Mouse (Mus musculus) stomach, embryonic 16.5 days (tissue): ENCODE data around the gene Ascc2. TPM values are rescaled to one million over a fixed set of nuclear protein-coding genes. Genes with fewer than 3 reads are reported as not detected.

Experiments used
- ATAC-seq: fragments of 200-750 bp; cut with Nextera tagmentation; 2 replicates; pipeline ENCODE4 v1.8.0; 2017; ENCODE audit warnings: moderate number of reproducible peaks, moderate TSS enrichment; ENCODE audit not compliant: insufficient read depth, low FRiP score
- H3K27ac ChIP-seq: fragments of 300-500 bp; sonication (generic); 2 replicates; pipeline ENCODE4 v1.5.1; 2014; ENCODE audit warnings: low read length
- H3K27me3 ChIP-seq: fragments of 300-500 bp; sonication (generic); 2 replicates; pipeline ENCODE4 v1.6.1; 2014; ENCODE audit warnings: low read length, control low read depth, mixed read lengths; ENCODE audit not compliant: control insufficient read depth, insufficient read depth
- H3K36me3 ChIP-seq: fragments of 300-500 bp; sonication (generic); 2 replicates; pipeline ENCODE4 v1.6.1; 2014; ENCODE audit warnings: low read length; ENCODE audit not compliant: control insufficient read depth, insufficient read depth
- H3K4me1 ChIP-seq: fragments of 300-500 bp; sonication (generic); 2 replicates; pipeline ENCODE4 v1.6.1; 2014; ENCODE audit warnings: low read length, control low read depth, mixed read lengths; ENCODE audit not compliant: control insufficient read depth, insufficient read depth
- H3K4me2 ChIP-seq: fragments of 300-500 bp; sonication (generic); 2 replicates; pipeline ENCODE4 v1.6.1; 2014; ENCODE audit warnings: low read depth, low read length, mixed read lengths
- H3K4me3 ChIP-seq: fragments of 300-500 bp; sonication (generic); replicated peaks from 2 replicates; pipeline ENCODE4 v1.5.1; 2014; ENCODE audit warnings: mild to moderate bottlenecking, low read length
- H3K9ac ChIP-seq: fragments of 300-500 bp; sonication (generic); 2 replicates; pipeline ENCODE4 v1.6.1; 2014; ENCODE audit warnings: low read length
- H3K9me3 ChIP-seq: fragments of 300-500 bp; sonication (generic); replicated peaks from 2 replicates; pipeline ENCODE4 v1.6.1; 2016; ENCODE audit warnings: low read length, control low read depth; ENCODE audit not compliant: control insufficient read depth
- WGBS: fragments of 180-500 bp; shearing (Covaris S2); extraction: QIAGEN DNeasy Blood & Tissue Kit; methylation state at CpG from one replicate; pipeline ENCODE4 v1.1.7; 2014; 5-methylcytosine and 5-hydroxymethylcytosine counted together
- polyA plus RNA-seq: library from polyadenylated mRNA; unstranded; fragments of >200 nt; fragmentation: Nextera tagmentation; extraction: Ambion mirVana; gene quantifications from 2 replicates; pipeline ENCODE4 v1.2.1, GENCODE M21; 2015

Ascc2 gene
- polyA plus RNA-seq, 1 experiment from 2014 or later, result 34.2 TPM

DNA sequence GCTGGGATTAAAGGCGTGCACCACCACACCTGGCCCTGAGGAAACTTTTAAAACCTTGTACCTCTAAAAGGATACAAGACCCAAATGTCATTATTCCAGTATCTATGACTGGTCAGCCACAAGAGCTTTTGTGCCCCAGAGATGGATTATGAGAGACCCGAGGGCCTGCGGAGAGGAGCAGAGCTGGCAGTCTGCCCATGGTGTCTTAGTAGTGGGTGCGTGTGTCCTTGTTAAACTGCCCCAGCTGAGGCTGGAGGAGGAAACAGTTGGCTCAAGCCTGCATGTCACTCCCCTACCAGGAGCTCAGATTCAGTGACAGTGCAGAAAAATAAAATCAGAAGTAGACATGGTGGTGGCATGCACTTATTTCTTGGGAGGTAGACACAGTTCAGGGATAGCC lies 47.5 kb downstream of the Ascc2 start:
- Histone ChIP-seq H3K27me3 (no peaks in the 10 kb centered on the region), H3K9me3 (no peaks in the 10 kb centered on the region), H3K36me3 (peaks cover 7% of the 10 kb centered on the region; the same call in 1 of the 2 replicates), H3K4me2 (no peak overlapping the region), H3K4me1 (peaks cover 8% of the 10 kb centered on the region; the same call in 1 of the 2 replicates), H3K9ac (no peak overlapping the region), H3K4me3 (no peak overlapping the region), H3K27ac (no peak overlapping the region)
- no peak for ATAC-seq
- WGBS, result 73% methylated on average over 4 of the region's 4 CpGs

DNA sequence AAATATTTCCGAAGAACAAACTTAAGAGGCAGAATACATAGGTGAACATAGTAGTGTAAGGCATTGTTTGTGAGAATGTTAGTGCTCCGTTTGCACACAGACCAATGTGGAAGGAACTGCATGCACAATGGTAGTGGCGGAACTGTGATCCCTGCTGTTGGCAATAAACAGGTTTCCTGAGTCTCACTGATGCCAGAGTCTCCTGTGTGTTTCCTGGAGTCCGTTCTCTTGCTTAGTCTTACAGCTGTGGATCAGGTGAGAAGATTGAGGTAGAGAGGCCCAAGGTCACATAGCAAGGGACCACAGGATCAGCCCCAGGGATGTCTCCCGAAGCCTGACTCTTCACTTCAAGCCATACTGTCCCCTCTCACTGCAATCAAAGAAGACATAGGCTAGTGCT lies 48.0 kb downstream of the Ascc2 start:
- Histone ChIP-seq H3K4me1 (peaks cover 8% of the 10 kb centered on the region; the same call in 1 of the 2 replicates), H3K9ac (no peak overlapping the region), H3K4me2 (no peak overlapping the region), H3K9me3 (no peaks in the 10 kb centered on the region), H3K27me3 (no peaks in the 10 kb centered on the region), H3K36me3 (peaks cover 7% of the 10 kb centered on the region; the same call in 1 of the 2 replicates), H3K4me3 (no peak overlapping the region), H3K27ac (no peak overlapping the region)
- WGBS, result 76% methylated on average over 5 of the region's 5 CpGs
- ATAC-seq, result no peak

DNA sequence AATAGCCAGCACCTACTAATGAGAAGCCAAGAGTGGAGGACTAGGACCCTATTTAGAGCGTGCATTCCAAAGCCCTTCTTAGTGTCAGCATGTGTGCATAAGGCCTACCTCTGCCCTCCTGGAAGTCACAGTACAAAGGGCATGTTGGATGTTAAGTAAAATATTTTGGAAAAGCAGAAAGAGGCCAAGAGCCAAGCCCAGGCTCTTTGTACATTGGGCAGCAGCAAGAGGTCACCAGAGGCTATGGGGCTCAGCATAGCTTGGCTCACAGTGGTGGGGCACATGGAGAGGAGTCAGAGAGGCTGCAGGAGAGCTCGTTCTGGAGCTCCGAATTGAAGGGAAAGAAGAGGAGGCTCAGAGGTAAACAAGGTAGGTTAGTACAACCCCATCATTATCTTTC lies 49.5 kb downstream of the Ascc2 start:
- Histone ChIP-seq H3K27ac (peak overlapping the region; percentile 84), H3K4me2 (no peak overlapping the region), H3K9ac (no peak overlapping the region), H3K36me3 (peaks cover 7% of the 10 kb centered on the region; the same call in 1 of the 2 replicates), H3K4me1 (peaks cover 8% of the 10 kb centered on the region; the same call in 1 of the 2 replicates), H3K27me3 (no peaks in the 10 kb centered on the region), H3K4me3 (no peak overlapping the region), H3K9me3 (no peaks in the 10 kb centered on the region)
- WGBS, result 63% methylated on average over 3 of the region's 3 CpGs
- no peak for ATAC-seq

DNA sequence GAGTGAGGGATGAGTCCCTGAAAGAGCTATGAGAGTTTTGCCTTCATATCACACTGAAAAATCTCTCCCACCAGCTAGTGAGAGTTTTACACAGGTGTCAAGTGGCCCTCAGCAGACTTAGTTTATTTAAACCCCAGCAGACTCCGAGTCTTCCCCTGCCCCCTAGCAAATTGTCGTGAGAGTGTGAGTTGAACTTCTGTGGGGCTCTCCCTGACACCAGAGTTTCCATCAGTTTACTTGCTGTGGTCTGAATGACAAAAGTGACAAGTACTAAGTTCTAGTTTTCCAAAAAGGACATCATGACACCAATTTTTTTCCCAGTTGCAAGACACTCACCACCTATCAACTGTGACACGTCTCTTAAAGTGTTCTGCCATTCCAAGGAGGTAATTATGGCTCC lies 50.3 kb downstream of the Ascc2 start:
- Histone ChIP-seq H3K9ac (no peak overlapping the region), H3K36me3 (peaks cover 6% of the 10 kb centered on the region; the same call in 1 of the 2 replicates), H3K27ac (peak overlapping the region; percentile 84), H3K4me2 (no peak overlapping the region), H3K4me1 (peaks cover 8% of the 10 kb centered on the region; the same call in 1 of the 2 replicates), H3K27me3 (no peaks in the 10 kb centered on the region), H3K9me3 (no peaks in the 10 kb centered on the region), H3K4me3 (no peak overlapping the region)
- ATAC-seq, result no peak
- 37% methylated on average over 3 of the region's 3 CpGs for WGBS

DNA sequence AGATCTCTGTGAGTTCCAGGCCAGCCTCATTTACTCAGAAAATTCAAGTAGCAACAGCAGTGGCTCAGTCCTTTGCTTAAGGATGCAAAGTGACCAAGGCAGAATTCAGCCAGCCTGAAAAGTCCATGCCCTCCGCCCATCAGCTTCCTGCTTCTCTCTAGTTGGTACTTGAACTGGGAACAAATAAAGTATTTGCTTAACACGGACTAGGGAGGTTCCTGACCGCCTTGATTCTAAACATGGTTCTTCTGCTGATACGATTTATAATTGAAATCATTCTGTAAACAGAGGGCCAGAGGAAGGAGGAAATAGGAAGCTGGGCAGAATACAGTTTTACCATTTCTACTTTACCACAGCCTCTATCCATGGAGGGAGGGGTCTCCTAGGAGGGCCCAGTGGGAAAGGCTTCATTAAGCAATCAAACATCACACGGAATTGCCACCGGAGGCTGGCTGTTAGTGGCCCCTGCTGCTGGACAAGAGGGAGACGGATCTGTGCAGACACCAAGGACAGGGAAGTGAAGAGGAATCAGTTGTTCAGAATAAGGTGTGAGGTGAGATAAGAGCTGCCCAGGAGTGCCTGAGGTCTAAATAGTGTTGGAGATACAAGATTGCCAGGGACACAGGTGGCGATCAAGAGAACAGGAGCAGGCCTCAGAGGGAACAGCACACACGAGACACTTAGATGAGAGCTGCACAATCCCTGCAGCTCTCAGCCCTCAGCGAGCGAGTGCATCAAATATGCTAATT lies 51.3 kb downstream of the Ascc2 start:
- Histone ChIP-seq H3K27ac (peak overlapping the region; percentile 84), H3K4me3 (no peak overlapping the region), H3K4me1 (peaks cover 8% of the 10 kb centered on the region; the same call in 1 of the 2 replicates), H3K9ac (peak overlapping the region; percentile 44; the same call in 1 of the 2 replicates), H3K27me3 (no peaks in the 10 kb centered on the region), H3K36me3 (no peaks in the 10 kb centered on the region), H3K4me2 (no peak overlapping the region), H3K9me3 (no peaks in the 10 kb centered on the region)
- ATAC-seq, result peak; percentile 68
- 41% methylated on average over 11 of the region's 11 CpGs for WGBS

DNA sequence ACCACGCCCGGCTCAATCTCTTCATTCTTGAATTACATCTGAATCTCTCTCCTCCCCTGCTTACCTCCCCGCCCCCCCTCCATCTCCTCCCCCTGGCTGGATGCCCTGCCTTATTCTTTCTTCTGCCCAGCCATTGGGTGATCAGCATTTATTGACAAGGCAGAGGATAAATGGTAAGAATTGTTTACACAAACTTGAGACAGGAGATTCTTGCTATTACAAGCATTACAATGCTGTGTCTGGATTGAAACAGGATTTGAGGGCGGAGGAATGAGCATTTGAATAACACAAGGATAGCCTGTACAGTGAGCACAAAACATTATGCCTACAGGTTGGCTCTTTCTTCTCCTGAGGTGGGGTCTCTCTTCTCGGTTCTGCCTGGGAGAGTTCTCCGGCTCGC lies 52.8 kb downstream of the Ascc2 start:
- no peaks in the 10 kb centered on the region for H3K27me3 ChIP-seq
- H3K4me2 ChIP-seq, result no peak overlapping the region
- peaks cover 8% of the 10 kb centered on the region; the same call in 1 of the 2 replicates for H3K4me1 ChIP-seq
- H3K4me3 ChIP-seq, result no peak overlapping the region
- no peaks in the 10 kb centered on the region; the same call in 1 of the 2 replicates for H3K9me3 ChIP-seq
- H3K36me3 ChIP-seq, result no peaks in the 10 kb centered on the region
- no peak overlapping the region for H3K27ac ChIP-seq
- 81% methylated on average over 7 of the region's 7 CpGs for WGBS
- no peak for ATAC-seq
- no peak overlapping the region for H3K9ac ChIP-seq

DNA sequence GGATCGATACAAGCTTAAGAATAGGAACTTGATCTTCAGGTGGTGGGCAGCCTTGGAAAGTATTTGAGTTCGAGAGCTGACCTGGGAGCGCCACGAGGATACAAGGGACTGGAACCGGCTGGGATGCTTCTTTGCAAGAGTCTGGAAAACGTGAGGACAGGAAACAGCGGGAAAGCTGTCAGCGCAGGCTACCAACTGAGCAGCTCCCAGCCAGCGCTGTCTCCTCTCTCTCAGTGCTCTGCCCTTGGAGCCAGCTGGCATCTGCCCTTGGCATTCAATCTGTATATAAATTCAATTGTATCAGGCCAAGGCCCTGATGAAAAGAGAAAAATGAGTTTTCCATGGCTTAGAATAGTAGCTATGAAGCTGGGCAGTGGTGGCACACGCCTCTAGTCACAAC lies 53.7 kb downstream of the Ascc2 start:
- H3K4me2 ChIP-seq, result no peak overlapping the region
- no peak for ATAC-seq
- H3K9me3 ChIP-seq, result no peaks in the 10 kb centered on the region; the same call in 1 of the 2 replicates
- no peaks in the 10 kb centered on the region for H3K36me3 ChIP-seq
- peaks cover 8% of the 10 kb centered on the region; the same call in 1 of the 2 replicates for H3K4me1 ChIP-seq
- 0 out of 2 replicates have a peak overlapping the region, but pooled peaks have one; percentile 37 for H3K9ac ChIP-seq
- H3K27me3 ChIP-seq, result no peaks in the 10 kb centered on the region
- 54% methylated on average over 10 of the region's 10 CpGs for WGBS
- no peak overlapping the region for H3K27ac ChIP-seq
- no peak overlapping the region for H3K4me3 ChIP-seq

DNA sequence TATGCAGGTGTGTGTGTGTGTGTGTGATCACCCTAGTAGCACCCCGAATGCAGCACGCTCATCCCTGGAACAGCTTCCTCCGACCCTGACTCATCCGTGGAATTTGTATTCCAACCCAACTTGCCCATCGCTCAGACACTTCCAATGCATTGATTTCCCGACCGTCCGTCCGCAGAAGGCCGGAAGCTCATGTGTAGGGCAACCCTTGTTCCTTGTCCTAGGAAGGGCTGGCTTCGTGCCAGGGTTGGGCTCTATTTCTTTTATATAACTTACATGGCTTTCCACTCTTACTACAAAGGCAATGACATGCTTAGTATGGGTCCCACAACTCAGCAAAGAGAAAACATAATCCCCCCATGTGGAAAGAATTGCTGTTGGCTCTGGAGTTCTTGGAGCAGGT lies 54.6 kb downstream of the Ascc2 start:
- Histone ChIP-seq H3K9me3 (no peaks in the 10 kb centered on the region; the same call in 1 of the 2 replicates), H3K4me2 (no peak overlapping the region), H3K4me1 (peaks cover 8% of the 10 kb centered on the region; the same call in 1 of the 2 replicates), H3K9ac (no peak overlapping the region), H3K27ac (no peak overlapping the region), H3K36me3 (no peaks in the 10 kb centered on the region), H3K4me3 (no peak overlapping the region), H3K27me3 (no peaks in the 10 kb centered on the region)
- ATAC-seq, result no peak
- WGBS, result 83% methylated on average over 11 of the region's 11 CpGs
